Mouse (Mus musculus): ENCODE measurements around the gene Cts3. TPM values are rescaled to one million over a fixed set of nuclear protein-coding genes. Genes with fewer than 3 reads are reported as not detected.
"Not testable (repeated sequence)": the region's sequence is repeated elsewhere in the genome, so short reads cannot be mapped to it uniquely, and the experiment has no call there.

The Cts3 gene
- not detected in 2 replicates for polyA plus RNA-seq (2012; rRNA removed)

GRCm38 (mm10) chr13:61570027-61570426 lies at the start of gene Cts3:
Cts3 (minus strand) TSS chr13:61570127.
- DNase-seq (ENCODE audit: low spot score), result no peak

GRCm38 (mm10) chr13:61568074-61568473 lies 1.9 kb downstream of the Cts3 start, which contains the start of gene Gm49352:
Gm49352 (minus strand) TSS chr13:61568174.
- DNase-seq (ENCODE audit: low spot score), result not testable (repeated sequence)

GRCm38 (mm10) chr13:61541631-61542030 lies 28.3 kb downstream of the Cts3 start, which contains the start of gene Ctsm:
Ctsm (minus strand) TSS chr13:61541839.
- no peak for DNase-seq (ENCODE audit: low spot score)

Other genes starting within 250 kb of the Cts3 start
- not detected in 2 replicates for gene Cts7, start 211.9 kb downstream of the Cts3 start, polyA plus RNA-seq (2012; rRNA removed)
- gene Ctsm, start 28.3 kb downstream of the Cts3 start, polyA plus RNA-seq (2012; rRNA removed), result not detected in 2 replicates
- gene Gm49352, start 2.0 kb downstream of the Cts3 start, polyA plus RNA-seq (2012; rRNA removed), result not detected in 2 replicates